Mouse (Mus musculus): Measurements from ENCODE around the gene Wscd1. TPM values are rescaled to one million over a fixed set of nuclear protein-coding genes. Genes with fewer than 3 reads are reported as not detected.
"Not testable (repeated sequence)": the region's sequence is repeated elsewhere in the genome, so short reads cannot be mapped to it uniquely, and the experiment has no call there.

Gene Wscd1
- total RNA-seq, 2 experiments from 2014 or later = 53.9 to 60.1 TPM

DNA sequence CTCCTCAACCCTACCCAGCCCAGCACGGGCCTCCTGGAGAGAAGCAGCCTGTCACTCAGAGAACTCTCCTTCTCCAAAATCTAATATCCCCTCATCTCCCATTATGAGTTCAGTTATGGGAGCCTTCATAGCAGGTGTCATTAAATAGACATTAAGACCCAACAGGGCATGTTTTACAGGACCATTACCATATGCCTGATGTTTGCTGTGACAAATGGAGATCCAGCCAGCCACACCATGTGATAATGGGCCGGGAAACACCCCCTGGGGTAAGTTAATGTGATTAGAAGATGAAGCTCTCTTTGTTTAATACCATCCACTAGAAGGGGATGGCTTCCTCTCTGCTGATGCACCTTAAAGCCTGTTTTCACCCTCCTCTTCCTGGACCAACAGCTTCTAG is 62.1 kb downstream of the Wscd1 start:
- DNase-seq (ENCODE audit: extremely low spot score in 1 of 2, low spot score in 2 of 2) = no peak
- intact Hi-C loops (cut with DNase I) = no loop called here
- no peak overlapping the region for H3K4me3 ChIP-seq
- TF ChIP-seq CTCF (IDR thresholded peaks at IDR 0.05) = no peak
- no peak overlapping the region for H3K27ac ChIP-seq

DNA sequence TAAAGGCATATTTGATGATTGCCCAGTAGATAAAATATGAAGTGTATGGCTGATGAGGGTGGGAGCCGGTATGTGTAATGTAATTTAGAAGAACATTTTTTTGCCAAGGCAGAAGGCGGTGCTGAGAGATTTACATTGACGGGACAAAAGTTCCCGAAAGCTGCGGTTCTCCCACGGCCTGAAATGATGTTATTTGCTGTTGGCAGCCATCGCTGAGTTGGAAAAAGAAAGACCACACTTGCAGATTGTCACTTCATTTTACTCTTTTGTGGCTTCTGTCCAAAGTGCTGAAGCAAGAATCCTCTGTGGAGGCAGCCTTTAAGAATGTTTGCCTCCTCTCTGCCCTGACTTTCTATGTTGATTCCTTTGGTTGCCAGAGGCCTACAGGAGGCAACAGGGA is 63.2 kb downstream of the Wscd1 start:
- no peak for DNase-seq (ENCODE audit: extremely low spot score in 1 of 2, low spot score in 2 of 2)
- no peak for TF ChIP-seq CTCF (IDR thresholded peaks at IDR 0.05)
- Histone ChIP-seq H3K27ac (no peak overlapping the region), H3K4me3 (no peak overlapping the region)
- intact Hi-C loops (cut with DNase I) = no loop called here

DNA sequence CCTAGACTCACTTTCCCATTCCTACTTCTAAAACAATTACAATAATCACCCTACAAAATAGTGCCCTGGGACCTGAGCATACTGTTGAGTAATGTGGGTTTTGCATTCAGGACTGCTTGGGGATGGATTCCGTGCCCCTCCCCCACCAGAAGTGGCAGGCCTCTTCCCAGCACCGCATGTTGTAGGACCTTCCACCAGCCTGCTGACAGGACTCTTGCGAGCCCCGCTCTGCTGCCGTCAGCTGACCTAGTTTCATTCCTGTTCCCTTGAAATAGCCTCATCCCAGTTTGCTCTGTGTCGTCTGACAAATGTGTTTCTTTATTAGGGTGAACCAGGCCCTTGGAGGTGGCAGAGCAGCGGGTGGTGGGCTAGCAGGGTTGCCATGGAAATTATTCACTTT is 64.8 kb downstream of the Wscd1 start:
- DNase-seq (ENCODE audit: extremely low spot score in 1 of 2, low spot score in 2 of 2) = no peak
- H3K27ac ChIP-seq = no peak overlapping the region
- TF ChIP-seq CTCF (IDR thresholded peaks at IDR 0.05) = no peak
- H3K4me3 ChIP-seq = no peak overlapping the region
- intact Hi-C loops (cut with DNase I) = no loop called here

DNA sequence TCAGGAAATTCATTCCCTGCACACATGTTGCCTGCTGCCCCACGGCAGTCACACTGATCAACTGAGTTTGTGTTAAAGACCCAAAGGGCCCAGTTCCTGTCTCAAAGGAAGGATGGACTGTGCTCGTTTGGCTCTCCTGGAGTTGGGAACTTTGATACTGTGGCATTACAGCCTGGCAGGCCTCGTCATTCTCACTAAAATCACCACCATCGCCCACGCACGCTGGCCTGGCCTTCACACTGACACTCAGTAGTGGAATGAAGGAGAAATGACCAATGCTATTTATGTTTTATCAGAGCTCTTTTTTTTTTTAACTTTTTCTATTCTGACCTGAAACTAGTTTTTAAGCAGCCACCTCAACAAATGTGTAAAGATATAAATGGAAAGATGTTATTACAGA is 65.6 kb downstream of the Wscd1 start:
- no peak for TF ChIP-seq CTCF (IDR thresholded peaks at IDR 0.05)
- intact Hi-C loops (cut with DNase I) = no loop called here
- DNase-seq (ENCODE audit: extremely low spot score in 1 of 2, low spot score in 2 of 2) = no peak
- no peak overlapping the region for H3K27ac ChIP-seq
- H3K4me3 ChIP-seq = no peak overlapping the region

DNA sequence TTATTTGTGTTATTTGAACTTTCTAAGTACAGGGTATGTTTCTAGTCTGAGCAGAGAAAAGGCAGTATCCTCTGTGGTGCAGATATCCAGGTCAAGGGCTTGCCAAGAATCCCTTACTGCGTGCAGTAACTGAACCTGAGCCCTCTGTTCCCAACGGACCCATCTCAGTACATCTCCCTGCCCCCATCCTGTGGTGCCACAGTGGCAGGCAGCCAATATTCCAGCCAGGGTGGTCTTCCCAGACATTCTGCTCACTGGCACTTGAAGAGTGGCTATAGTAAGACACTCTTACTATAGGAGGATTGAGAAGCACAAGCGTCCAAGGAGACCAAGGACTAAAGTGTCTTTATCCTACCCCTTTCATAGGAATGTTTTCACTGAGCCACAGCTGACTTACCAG is 67.2 kb downstream of the Wscd1 start:
- DNase-seq (ENCODE audit: extremely low spot score in 1 of 2, low spot score in 2 of 2) = no peak
- Histone ChIP-seq H3K4me3 (no peak overlapping the region), H3K27ac (no peak overlapping the region)
- intact Hi-C loops (cut with DNase I) = no loop called here
- TF ChIP-seq CTCF (IDR thresholded peaks at IDR 0.05) = no peak

DNA sequence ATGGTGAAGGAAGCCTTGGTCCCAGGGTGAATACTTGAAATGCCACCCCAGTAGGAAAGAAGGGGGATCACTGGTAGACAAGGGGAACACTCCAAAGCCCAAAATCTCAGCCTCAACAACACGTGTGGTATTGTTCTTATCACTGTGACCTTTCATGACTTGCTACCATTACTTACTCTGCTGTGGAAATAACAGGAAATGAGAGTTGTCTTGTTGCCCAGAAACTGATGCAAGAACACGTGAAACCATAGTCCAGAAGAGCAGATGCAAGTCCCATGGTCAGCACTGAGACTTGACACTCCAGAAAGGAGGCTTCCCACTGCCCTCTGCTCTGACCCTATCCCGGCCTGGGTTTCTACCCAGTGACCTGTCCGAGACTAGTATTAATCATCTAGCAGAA is 67.6 kb downstream of the Wscd1 start:
- no peak for TF ChIP-seq CTCF (IDR thresholded peaks at IDR 0.05)
- DNase-seq (ENCODE audit: extremely low spot score in 1 of 2, low spot score in 2 of 2) = no peak
- Histone ChIP-seq H3K27ac (no peak overlapping the region), H3K4me3 (no peak overlapping the region)
- intact Hi-C loops (cut with DNase I) = no loop called here

DNA sequence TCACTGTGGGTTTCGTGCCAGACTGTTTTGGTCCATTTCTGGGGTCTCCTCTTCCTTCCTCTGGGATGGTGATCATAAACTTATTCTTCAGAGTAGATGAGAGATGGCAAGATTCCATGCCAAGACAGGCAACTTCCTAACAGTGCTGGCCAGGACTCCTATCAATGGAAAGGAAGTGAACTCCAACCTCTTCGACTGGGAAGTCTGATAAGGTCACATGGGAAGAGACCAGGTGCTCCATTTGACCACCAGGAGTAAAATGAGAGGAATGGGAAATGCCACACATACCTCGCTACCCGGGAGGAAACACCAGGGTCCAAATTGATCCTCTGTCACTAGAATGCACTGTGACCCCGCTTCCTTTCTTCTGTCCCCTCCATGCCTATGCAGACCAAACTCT is 68.4 kb downstream of the Wscd1 start:
- intact Hi-C loops (cut with DNase I) = no loop called here
- no peak for DNase-seq (ENCODE audit: extremely low spot score in 1 of 2, low spot score in 2 of 2)
- H3K4me3 ChIP-seq = no peak overlapping the region
- H3K27ac ChIP-seq = no peak overlapping the region
- TF ChIP-seq CTCF (IDR thresholded peaks at IDR 0.05) = no peak

DNA sequence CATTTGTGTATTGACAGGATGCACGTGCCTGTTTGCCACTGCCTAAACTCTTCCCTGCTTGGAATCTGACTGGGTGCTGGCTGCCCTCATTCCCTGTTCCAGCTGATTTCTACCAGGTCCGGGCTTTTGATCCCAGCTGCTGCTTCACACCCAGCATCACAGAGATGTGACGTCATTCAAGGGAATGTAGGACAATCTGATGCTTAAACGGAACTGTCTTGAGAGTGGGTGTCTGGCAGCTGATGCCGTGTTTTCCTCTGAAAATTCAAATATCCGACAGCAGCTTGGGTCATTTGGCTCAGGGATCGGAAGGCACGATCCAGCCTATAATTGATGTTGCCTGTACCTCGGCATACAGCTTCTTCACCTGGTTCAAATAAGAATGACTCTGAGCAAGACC is 70.2 kb downstream of the Wscd1 start:
- peak; percentile 17 to 26 for DNase-seq (ENCODE audit: extremely low spot score in 1 of 2, low spot score in 2 of 2)
- TF ChIP-seq CTCF (IDR thresholded peaks at IDR 0.05) = no peak
- H3K27ac ChIP-seq = no peak overlapping the region
- no peak overlapping the region for H3K4me3 ChIP-seq
- intact Hi-C loops (cut with DNase I) = loop anchor here (5.0 kb wide), 1 partner anchor 117 kb away; no protein-coding TSS in a partner anchor

DNA sequence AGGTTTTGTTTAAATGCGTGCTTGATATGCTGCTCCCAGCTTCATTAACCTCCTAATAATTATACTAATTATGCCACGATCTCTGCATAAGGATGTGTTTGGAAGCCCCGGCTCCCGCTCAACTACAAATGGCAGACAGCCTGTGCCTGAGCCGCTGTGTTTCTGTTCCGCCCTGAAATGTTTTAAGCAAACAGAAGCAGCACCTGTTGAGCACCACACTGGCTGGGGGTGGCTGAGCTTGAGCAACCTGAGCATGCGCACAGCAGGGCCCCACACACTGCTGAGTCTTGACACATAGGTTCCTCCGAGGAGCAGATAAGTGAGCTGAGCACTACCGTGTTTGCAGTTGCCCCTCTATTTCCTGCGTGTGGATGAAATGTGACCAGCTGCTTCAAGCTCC is 71.1 kb downstream of the Wscd1 start:
- no peak for TF ChIP-seq CTCF (IDR thresholded peaks at IDR 0.05)
- intact Hi-C loops (cut with DNase I) = loop anchor here (5.0 kb wide), 1 partner anchor 116 kb away; no protein-coding TSS in a partner anchor
- DNase-seq (ENCODE audit: extremely low spot score in 1 of 2, low spot score in 2 of 2) = peak; percentile 30 to 46
- H3K27ac ChIP-seq = no peak overlapping the region
- H3K4me3 ChIP-seq = no peak overlapping the region

DNA sequence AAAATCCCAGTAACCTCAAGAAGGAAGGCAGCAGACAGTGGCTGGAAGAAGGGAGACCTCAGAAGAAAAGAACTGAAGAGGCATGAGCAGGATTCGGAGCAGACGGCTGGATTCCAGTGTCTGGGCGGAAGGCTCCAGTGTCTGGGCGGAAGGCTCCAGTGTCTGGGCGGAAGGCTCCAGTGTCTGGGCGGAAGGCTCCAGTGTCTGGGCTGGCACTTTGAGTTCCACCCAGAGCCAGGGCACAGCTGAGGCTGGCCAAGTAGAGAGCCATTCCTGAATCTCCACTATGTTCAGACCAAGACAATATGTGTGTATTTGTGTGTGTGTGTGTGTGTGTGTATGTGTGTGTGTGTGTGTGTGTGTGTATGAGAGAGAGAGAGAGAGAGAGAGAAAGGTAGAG is 71.8 kb downstream of the Wscd1 start:
- not testable (repeated sequence) for H3K4me3 ChIP-seq; DNase-seq (ENCODE audit: extremely low spot score in 1 of 2, low spot score in 2 of 2); H3K27ac ChIP-seq
- intact Hi-C loops (cut with DNase I) = loop anchor here (5.0 kb wide), 1 partner anchor 116 kb away; no protein-coding TSS in a partner anchor

DNA sequence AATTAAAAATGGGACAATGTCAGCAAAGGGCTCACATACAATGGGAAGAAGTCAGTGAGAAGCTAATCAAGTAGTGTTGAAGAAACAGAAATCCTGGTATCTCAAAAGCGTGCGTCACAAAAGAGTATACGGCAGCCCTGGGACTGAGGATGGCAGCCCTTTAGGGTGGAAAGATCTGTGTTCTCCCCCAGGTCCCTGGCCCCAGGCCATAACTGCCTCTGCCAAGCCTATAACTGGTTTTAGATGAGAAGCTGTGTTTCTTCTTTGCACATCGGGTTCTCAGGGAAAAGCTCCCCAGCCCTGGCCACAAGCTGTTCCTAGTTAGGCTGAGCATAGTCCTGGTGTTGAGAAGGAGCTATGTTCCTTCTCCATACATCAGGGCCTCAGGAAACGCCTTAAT is 72.3 kb downstream of the Wscd1 start:
- H3K4me3 ChIP-seq = no peak overlapping the region
- H3K27ac ChIP-seq = no peak overlapping the region
- no peak for TF ChIP-seq CTCF (IDR thresholded peaks at IDR 0.05)
- intact Hi-C loops (cut with DNase I) = loop anchor here (5.0 kb wide), 1 partner anchor 115 kb away; no protein-coding TSS in a partner anchor
- no peak for DNase-seq (ENCODE audit: extremely low spot score in 1 of 2, low spot score in 2 of 2)

DNA sequence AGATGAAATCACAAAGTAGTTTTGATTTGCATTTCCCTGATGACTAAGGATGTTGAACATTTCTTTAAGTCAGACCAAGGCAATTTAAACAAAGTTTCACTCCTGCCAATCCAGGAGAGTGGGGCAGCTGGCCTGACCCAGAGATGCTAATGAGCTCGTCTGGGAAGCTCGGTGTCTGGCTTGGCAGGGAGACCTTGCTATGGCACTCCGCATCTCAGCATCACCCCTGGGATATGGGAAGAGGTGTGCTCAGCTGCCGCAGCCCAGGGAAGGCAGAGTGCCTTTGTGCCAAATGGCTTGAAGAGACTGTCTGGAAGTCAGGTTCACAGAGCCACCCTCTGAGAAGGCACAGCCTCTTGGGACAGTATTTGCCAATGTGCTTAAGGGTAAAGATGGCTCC is 75.3 kb downstream of the Wscd1 start:
- TF ChIP-seq CTCF (IDR thresholded peaks at IDR 0.05) = no peak
- intact Hi-C loops (cut with DNase I) = loop anchor here (5.0 kb wide), 1 partner anchor 112 kb away; no protein-coding TSS in a partner anchor
- DNase-seq (ENCODE audit: extremely low spot score in 1 of 2, low spot score in 2 of 2) = no peak
- Histone ChIP-seq H3K27ac (no peak overlapping the region), H3K4me3 (no peak overlapping the region)

Measured in left cerebral cortex, adult 2 months (tissue).